Mouse (Mus musculus) frontal cortex, adult (tissue): Measurements from ENCODE around the gene Gdf10.

Experiments used
- ATAC-seq: cut with Nextera tagmentation; 2 replicates; pipeline ENCODE4 v1.9.2; 2017; ENCODE audit warnings: mild to moderate bottlenecking, moderate library complexity, mixed read lengths; ENCODE audit not compliant: low TSS enrichment

Gdf10 gene

DNA sequence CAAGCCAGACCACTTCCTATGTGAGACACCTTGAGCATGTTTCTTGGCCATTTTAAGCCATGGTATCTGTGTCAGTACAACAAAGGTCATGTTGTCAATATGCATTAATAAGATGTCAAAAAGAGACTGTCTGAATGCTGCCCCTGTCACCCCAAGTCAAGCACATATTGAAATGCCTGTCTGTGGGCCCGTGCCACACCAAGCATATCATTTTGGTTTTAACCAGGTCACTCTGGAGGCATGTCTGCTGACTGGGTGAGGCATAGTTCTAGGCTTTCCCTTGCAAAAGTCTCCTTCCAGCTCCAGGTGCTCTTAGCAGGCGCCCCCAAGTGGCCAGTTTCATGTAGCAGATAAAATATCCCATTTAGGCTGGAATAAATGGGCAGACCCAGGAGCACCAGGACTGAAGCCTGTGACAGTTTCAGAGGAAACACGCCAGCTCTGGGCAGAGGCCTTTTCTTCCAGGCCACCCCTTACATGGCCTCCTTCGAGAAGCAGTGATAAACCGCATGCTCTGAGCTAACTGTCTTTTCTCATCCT, 10.5 kb downstream of the Gdf10 start:
- peak; percentile 57 for ATAC-seq

DNA sequence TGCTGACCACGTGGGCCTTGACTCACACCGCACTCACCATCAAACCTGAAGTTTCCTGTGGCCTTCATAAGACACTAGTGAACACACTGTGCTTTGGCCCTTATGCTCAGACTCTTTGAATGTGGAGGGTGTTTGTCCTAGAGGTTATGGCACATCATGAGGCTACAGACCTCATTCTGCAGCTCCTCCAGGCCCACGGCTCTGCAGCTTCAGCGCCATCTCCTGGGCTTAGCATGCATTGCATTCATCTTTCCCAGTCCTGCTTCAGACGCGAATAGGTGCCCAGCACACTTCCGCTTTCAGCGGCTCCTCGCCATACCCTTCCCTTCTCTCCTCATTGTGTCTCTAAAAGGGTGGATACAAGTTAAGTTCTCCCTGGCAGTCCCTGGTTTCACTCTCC, 15.7 kb downstream of the Gdf10 start:
- ATAC-seq, result peak; percentile 93

DNA sequence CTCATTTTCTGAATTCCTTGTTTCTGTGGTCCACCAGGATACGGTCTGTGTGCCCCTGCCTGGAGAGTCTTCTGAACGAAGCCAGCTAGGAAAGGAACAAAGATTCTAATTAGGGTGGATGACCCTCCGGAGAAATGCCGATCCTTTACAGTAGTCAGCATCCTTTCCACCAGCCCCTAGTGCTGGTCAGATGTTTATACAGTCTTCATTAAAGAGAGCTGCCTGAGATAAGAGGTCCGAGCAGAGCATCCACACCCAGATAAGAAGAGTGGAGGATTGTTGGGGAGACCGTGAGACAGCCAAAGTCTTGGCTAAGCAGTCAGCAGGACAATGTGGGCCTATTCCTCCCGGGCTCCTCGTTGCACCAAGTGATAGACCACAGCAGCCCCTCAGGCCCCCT, 17.4 kb downstream of the Gdf10 start, which contains the start of gene Gdf2:
Gdf2 (plus strand) TSS at position 301 of the 400 bp plus-strand sequence.
- ATAC-seq, result no peak

DNA sequence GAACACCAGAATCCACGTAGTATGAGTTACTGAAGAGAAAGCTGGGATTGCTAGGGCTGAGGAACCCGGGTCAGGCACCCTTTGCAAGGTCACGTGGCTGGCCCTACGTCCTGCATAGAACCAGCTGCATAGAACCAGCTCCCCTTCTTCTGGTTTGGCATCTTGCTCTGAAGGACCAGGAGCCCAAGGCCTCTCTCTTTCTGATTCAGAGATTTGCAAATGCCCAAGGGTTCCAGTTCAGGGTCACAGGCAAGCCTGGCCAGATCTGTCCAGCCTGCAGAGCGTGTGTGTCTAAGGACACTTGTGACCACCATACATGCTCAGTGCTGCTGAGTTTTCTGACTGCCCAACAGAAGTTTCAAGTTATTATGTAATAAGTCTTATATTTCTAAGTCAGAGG, 18.8 kb downstream of the Gdf10 start:
- no peak for ATAC-seq

DNA sequence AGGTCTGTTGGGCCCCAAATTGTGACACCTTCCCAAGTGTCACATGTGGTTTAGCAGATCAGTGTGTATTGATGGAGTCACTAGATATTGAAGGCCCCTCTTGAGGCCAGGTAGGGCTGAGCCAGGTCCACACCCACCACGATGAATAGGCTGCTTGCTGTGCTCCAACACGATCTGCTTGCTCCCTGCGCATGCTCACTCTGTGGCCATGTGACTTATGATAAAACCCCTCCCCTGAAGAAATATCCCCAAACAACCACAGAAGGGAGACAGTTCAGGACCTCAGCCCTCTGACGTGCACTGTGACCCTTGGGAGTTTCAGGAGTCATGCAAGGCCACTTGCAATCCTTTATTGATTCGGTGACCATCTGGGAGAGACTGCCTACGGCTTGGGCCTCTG, 22.7 kb downstream of the Gdf10 start:
- no peak for ATAC-seq

DNA sequence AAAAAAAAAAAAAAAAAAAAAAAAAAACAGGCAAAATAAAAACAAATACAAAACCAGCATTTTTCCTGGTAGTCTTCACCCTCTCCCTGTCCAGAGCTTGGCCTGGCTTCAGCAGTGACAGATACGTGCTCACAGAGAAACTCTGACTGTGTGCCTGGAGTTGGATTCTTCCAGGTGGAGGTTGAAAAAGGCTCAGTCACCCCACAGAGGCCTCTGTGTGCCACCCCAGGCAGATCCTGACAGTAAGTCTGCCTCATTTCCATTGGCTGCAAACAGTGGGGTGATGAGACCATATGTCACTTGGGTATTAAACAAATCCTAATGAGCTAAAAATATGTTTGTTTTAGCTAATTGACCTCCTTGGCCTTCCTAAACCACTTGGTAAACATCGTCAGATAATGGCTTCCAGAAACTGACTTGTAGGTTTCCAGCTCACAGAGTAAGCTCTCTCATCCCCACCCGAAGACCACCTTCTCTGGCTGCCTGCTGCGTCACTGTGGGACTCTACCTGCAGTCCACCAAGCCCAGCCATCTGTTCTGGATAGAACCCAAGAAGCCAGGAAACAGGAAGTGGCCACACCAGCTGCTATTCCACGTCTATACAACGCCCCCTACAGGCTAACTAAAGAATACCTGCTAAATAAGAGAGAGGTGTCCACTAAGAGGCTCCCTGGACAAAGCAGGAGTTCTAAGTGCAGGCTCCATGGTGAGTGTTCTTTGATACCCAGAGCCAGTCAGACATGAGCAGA, 29.0 kb downstream of the Gdf10 start:
- no peak for ATAC-seq

DNA sequence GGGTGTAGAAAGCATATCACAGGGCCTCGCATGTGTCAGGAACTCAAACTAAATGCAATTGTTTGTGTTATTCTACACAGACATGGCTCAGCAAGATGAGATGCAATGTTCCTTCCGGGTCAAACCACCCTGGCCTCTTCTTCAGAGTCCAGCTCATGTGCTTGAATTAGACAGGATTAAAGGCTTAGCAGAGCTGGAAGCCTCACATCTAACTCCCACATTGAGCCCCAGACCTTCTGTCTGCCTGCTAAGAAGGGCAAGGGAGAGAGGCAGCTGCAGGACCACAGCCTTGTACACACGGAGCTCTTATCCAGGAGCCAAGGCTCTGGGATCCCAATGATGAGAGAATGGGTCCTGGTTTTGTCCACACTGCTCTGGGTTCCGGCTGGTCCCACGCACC, 30.4 kb downstream of the Gdf10 start, which contains the start of gene Rbp3:
Rbp3 (plus strand) TSS at position 243 of the 400 bp plus-strand sequence.
- no peak for ATAC-seq

DNA sequence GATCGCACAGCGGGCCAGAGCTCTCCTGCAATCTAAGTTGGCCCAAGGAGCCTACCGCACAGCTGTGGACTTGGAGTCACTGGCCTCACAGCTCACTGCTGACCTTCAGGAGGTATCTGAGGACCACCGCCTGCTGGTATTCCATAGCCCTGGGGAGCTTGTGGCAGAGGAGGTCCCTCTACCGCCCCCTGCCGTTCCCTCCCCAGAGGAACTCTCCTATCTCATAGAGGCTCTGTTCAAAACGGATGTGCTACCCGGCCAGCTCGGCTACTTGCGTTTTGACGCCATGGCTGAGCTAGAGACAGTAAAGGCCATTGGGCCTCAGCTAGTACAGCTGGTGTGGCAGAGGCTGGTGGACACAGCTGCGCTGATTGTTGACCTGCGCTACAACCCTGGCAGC, 32.7 kb downstream of the Gdf10 start:
- no peak for ATAC-seq

DNA sequence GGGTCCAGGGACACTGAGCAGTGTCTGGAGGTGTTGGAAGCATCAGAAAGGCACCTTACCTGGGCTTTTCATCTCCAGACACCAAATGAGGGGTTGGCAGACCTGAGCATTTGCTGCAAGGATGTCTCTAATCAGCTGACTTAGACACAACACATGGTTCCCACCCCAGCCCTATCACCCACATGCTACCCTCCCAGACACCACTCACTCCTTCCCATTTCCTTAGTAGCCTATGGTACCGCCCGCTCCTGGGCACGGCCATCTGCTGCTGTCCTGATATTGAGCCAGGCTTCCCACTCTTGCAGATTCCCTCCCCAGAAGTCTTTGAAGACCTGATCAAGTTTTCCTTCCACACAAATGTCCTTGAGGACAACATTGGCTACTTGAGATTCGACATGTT, 34.8 kb downstream of the Gdf10 start:
- peak; percentile 50; the same call in 1 of the 2 replicates for ATAC-seq

DNA sequence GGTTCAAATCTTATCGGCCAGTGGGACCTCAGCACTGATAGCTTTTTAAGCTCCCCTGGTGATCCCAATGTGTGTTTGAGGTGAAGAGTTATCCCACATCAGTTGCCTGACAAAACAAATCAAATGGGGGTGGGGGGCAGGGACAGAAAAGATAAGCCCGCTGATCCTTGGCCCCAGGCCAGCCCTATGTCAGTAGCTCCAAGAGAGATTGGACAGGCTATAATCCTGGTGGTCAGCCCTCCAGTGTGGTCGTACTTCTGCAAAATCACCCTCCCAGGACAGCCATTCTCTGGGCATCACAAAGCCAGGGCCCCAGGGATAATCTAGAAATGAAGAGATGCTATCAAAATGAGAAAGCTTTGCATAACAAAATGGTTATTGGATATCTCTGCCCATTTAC, 35.5 kb downstream of the Gdf10 start:
- no peak for ATAC-seq

DNA sequence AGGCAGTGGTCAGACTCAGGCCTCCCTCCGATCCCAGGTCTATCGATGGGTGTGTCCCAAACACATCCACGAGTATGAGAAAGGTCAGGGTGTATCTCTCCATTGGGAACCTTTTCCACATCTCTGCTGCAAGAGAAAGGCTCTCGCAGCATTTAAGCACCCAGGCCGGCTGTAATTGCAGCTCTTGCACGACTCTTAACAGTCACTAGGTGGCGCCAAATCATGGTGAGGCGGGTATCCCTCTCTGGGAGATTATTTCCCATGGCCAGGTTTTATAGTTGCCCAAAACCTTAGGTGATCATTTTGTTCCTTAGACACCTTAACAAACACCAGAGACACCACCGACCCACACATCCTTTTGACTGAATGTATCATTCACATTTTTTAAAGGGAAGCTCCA, 36.0 kb downstream of the Gdf10 start:
- ATAC-seq, result peak; percentile 89

DNA sequence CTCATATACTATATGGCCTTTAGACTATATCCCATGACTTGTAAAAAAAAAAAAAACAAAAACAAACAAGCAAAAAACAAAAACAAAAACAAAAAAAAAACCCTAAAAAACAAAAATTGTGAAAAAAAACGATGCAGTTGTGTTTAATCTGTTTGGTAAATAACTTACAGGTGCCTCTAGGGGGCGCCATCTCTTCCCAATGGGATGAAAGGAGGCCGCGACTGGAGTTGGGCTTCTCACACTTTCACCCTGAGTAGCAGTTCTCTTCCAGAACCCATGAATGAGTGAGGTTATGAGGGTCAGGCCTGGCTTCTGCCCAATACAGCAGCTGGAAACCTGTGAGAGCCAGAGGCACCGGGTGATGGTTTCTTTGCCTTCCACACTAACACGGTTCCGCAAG, 42.3 kb downstream of the Gdf10 start:
- no peak for ATAC-seq

DNA sequence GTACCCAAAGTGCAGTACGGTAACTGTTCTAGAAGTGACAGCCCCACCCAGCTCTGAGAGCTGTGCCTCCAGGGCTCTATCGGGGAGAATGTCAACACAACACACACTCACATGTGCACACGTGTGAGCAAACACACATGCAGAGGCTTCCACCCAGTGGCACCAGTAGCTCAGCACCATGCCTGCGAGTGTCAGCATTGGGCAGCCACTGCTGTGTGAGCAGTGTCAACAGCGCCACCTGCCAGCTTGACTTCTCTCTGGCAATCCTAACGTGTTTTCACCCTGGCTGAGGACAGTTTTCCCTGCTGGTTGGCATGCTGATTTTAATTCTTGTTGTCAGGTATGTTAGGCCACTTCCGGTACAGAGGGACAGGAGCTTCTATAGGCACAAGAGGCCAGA, 49.3 kb downstream of the Gdf10 start:
- no peak for ATAC-seq

DNA sequence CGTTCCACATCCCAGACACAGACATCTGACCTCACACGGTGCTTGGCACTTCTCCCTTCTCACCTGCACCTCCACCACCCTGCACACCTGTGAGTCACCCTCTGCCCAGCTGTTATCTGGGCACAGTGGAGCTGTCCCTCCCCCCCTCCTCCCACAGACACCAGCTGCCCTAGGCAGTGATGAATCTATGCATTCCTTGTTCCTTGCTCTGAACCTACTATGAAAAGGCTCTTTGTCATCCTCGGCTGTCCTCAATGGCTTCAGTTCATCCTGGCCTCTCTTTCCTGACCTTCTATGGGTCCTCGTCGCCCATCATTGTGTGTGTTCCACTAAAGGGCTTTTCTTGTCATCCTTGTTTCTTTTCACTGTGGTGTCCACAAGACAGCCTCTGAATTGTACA, 51.4 kb downstream of the Gdf10 start:
- ATAC-seq, result peak; percentile 81

DNA sequence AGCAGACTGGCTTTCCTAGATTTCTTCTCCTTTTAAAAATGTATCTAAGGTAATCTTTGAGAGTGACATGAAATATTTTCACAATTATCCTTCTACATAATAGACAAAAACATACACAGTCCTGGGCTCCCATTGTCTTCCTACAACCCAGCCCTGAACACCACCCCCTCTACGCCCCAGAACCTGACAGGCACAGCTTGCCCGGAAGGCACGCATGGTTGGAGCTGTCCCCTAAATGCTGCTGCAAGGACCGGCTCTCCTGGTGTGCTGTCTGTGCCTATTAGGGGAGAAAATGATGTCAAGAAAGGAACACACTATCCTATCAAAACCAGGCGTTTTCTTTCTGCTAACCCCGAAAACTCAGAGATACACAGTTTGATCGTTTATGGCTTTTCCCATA, 54.4 kb downstream of the Gdf10 start:
- ATAC-seq, result no peak

DNA sequence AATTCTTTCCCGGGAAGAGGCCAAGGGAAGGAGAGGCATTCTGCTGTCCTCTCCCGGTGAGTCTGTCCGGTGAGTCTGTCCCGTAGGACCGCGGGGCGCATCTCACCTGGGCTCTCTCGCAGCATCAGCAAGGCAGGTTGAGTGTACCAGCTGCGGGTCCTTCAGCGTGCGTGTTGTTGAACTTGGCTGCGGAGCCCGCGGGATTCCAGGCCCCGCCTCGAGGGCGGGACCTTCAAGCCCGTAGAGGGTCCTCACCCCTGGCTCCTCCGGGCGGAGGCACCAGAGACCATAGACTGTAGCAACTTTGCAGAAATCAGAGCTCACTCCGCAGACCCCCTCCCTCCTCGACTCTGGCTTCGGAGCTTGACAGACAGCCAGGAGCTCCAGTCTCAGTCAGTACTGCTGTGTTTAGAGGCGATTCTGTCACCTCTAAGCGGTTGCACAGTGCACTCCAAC, 55.2 kb downstream of the Gdf10 start, which contains the start of gene Zfp488:
Zfp488 (minus strand) TSS at position 161 of the 456 bp plus-strand sequence.
- ATAC-seq, result no peak
